Mouse (Mus musculus) small intestine, adult 2 months (tissue): ENCODE measurements at regions not wholly inside any gene's neighbourhood (a gene's known extent, or its start where the extent isn't known, plus 50 kb on each side); places are given as distances from the start of the nearest gene placed in this dataset.

Source experiments
- H3K27ac ChIP-seq: fragments of 200-500 bp; 2 replicates; pipeline ENCODE4 v1.5.1; 2012; ENCODE audit warnings: low read depth, low read length, control low read depth, inconsistent platforms; ENCODE audit not compliant: insufficient read depth
- H3K27me3 ChIP-seq: fragments of 200-500 bp; 2 replicates; pipeline ENCODE4 v1.6.1; 2012; ENCODE audit warnings: mild to moderate bottlenecking, moderate library complexity, low read length, inconsistent platforms; ENCODE audit not compliant: control insufficient read depth, insufficient read depth
- H3K36me3 ChIP-seq: fragments of 200-500 bp; 2 replicates; pipeline ENCODE4 v1.6.1; 2012; ENCODE audit warnings: mild to moderate bottlenecking, low read length, control low read depth, inconsistent platforms; ENCODE audit not compliant: control insufficient read depth, insufficient read depth
- H3K4me1 ChIP-seq: fragments of 200-500 bp; 2 replicates; pipeline ENCODE4 v1.6.1; 2012; ENCODE audit warnings: low read length, inconsistent platforms, mixed read lengths; ENCODE audit not compliant: control insufficient read depth, insufficient read depth, insufficient read length
- H3K4me3 ChIP-seq: fragments of 200-500 bp; 2 replicates; pipeline ENCODE4 v1.5.1; 2012; ENCODE audit warnings: low read depth, mild to moderate bottlenecking, control low read depth, inconsistent platforms, low read length, moderate library complexity
- CTCF ChIP-seq: fragments of 200-500 bp; IDR thresholded peaks from 2 replicates; pipeline ENCODE4 v1.5.1; 2012; ENCODE audit warnings: low read depth, mild to moderate bottlenecking, control low read depth, inconsistent platforms, low read length, moderate library complexity, mixed read lengths; ENCODE audit not compliant: insufficient replicate concordance, insufficient read length; ENCODE audit errors: extremely low read depth
- POLR2A ChIP-seq: fragments of 200-500 bp; IDR thresholded peaks from 2 replicates; pipeline ENCODE4 v1.6.1; 2012; ENCODE audit warnings: low read depth, mild to moderate bottlenecking, control low read depth, inconsistent platforms, low read length, moderate library complexity
- WGBS: fragments of 180-500 bp; shearing (Covaris S2); methylation state at CpG from one replicate; pipeline ENCODE4 v1.1.7; 2018; 5-methylcytosine and 5-hydroxymethylcytosine counted together

DNA sequence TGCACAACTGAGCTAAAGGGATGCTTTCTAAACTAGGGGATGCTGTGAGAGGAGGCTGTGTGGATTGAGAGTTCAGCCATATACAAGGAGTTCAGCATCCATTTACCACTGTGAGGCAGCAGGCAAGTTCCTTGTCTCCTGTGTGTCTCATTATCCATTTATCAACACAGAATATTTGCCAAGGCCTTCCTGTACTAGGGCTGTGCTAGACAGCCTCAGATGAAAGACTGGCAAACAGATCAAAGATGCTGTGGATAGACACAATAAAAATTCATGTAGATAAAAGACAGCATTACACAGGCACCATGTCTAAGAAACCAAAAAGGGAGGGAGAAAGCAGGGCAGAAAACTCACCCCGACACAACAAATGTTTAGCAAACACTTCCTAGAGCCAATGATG lies 91.5 kb upstream of the Fmo9 start:
- no peak overlapping the region for H3K4me3 ChIP-seq
- H3K4me1 ChIP-seq = no peaks in the 10 kb centered on the region
- 84% methylated on average over 1 of the region's 1 CpGs for WGBS
- TF ChIP-seq POLR2A = no peak
- TF ChIP-seq CTCF = no peak
- H3K36me3 ChIP-seq = no peaks in the 10 kb centered on the region
- no peak overlapping the region for H3K27ac ChIP-seq
- H3K27me3 ChIP-seq = no peaks in the 10 kb centered on the region

DNA sequence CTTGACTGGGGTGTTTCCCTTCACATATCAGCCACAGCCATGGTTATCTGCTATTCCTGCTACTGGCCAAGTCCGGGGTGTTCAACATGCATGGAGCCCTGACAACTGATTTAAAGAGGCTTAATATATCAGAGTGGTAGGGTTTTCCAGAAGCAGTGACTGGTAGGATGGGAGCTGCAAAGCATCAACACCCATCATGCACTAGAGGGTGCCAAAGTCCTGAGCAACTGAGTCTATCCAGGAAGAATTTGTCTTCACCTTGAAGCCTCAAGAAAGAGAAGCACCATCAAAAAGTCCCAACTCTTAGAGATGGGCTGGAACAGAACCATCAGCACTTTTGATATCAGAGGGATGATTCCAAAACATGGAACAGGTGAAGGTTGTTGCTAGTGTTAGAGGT lies 100.5 kb upstream of the Fmo9 start:
- no peak for TF ChIP-seq CTCF
- no peak for TF ChIP-seq POLR2A
- Histone ChIP-seq H3K4me1 (no peaks in the 10 kb centered on the region), H3K27ac (no peak overlapping the region), H3K36me3 (no peaks in the 10 kb centered on the region), H3K4me3 (no peak overlapping the region), H3K27me3 (no peaks in the 10 kb centered on the region)
- WGBS = 43% methylated on average over 1 of the region's 1 CpGs

DNA sequence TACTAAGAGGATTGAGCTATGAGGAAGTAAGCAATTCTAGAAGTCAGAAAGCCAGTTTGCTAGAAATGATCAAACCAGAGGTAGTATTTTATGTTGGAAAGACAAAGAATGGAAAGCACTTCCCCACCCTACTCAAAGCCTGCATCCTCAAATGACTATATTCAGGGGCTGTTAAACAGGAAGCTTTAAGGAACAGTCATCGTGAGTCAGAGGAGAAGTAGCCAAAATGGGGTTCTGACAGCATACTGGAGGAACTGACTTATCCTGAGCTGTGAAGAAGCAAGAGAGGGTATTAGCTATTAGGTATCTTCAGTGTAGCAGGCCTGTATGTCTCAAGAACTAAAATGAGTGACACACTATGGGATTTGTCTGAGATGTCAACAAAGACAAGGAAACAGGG lies 106.3 kb upstream of the Fmo9 start:
- Histone ChIP-seq H3K4me1 (no peaks in the 10 kb centered on the region), H3K4me3 (no peak overlapping the region), H3K36me3 (no peaks in the 10 kb centered on the region), H3K27me3 (no peaks in the 10 kb centered on the region), H3K27ac (no peak overlapping the region)
- WGBS = 55% methylated on average over 1 of the region's 1 CpGs
- no peak for TF ChIP-seq CTCF
- no peak for TF ChIP-seq POLR2A

DNA sequence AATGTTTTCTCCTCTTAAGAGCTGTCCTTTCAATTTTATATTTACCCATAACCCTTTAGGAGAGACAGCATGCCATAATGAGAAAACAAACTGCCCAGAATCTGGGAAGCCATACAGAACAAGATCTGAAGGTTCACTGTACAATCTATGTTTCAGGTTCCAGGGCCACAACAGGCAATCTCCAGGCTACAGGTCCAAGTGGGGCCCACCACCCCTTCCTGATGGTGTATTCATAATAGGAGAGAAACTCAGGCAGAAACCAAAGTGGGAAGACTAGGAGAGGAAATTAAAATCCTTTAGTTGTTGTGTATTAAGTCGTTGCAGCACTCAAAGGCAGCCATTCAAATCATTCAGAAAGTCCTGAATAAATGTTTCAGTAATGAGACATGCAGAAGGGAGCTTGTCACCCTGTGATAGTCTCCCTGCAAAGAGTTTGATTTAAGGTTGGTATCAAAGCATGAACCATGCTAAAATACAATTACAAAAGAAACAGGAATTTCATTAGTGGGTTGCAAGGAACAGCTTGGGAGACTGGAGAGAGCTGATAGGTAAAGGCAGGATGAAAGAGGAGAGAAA lies 107.3 kb upstream of the Fmo9 start:
- 55% methylated on average over 1 of the region's 1 CpGs for WGBS
- no peak overlapping the region for H3K27ac ChIP-seq
- H3K36me3 ChIP-seq = no peaks in the 10 kb centered on the region
- TF ChIP-seq CTCF = no peak
- TF ChIP-seq POLR2A = no peak
- H3K4me1 ChIP-seq = no peaks in the 10 kb centered on the region
- no peak overlapping the region for H3K4me3 ChIP-seq
- H3K27me3 ChIP-seq = no peaks in the 10 kb centered on the region

DNA sequence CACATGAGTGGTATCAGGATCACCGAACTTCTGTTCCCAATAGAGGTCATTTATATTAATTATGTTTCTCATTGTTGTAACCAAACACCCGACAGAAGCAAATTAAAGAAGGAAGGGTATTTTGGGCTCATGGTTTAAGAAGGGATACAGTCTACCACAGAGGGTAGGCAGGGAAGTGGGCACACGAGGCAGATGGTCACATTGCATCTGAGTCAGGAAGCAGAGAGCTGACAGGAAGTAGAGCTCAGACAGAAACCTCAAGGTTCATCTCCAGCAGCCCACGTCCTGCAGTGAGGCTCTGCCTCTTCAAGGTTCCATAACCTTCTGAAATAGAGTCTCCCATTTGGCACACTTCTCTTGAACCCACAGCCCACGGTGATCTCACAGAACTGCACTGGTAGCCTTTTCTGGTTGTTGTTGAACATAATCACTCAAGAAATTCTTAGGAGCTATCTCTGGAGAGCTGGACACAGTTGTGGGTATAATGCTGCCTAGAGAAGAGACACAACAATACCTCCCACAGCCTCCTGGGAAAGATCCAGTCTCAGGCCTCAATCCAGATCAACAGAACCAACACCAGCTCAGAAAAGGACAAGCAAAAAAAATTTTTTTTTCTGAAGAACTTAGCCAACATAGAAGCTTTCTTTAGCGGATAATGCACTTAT lies 111.5 kb upstream of the Fmo9 start:
- TF ChIP-seq CTCF (no peak), POLR2A (no peak)
- no peaks in the 10 kb centered on the region for H3K27me3 ChIP-seq
- H3K4me3 ChIP-seq = no peak overlapping the region
- no peak overlapping the region for H3K27ac ChIP-seq
- H3K36me3 ChIP-seq = no peaks in the 10 kb centered on the region
- WGBS = 66% methylated on average over 6 of the region's 6 CpGs
- no peaks in the 10 kb centered on the region for H3K4me1 ChIP-seq

DNA sequence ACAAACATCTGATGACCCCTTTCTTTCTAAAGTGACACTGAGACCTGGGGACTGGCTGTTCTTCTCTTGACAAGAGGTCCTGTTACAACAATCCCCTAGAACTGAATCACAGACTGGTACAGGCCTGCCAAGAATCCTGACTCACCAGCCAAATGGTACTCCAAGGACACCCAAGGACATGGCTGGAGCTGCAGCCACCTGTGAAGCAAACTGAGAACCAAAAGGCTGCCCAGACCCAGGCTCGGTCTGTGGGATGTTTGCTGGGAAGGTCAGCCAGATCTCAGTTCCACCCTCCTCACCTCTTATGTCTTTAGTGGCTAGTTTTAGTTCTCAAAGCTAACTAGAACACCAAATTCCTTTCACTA lies 112.1 kb upstream of the Fmo9 start:
- Histone ChIP-seq H3K27me3 (no peaks in the 10 kb centered on the region), H3K4me3 (no peak overlapping the region), H3K36me3 (no peaks in the 10 kb centered on the region), H3K27ac (no peak overlapping the region), H3K4me1 (no peaks in the 10 kb centered on the region)
- TF ChIP-seq CTCF (no peak), POLR2A (no peak)
- WGBS = 79% methylated on average over 1 of the region's 1 CpGs

DNA sequence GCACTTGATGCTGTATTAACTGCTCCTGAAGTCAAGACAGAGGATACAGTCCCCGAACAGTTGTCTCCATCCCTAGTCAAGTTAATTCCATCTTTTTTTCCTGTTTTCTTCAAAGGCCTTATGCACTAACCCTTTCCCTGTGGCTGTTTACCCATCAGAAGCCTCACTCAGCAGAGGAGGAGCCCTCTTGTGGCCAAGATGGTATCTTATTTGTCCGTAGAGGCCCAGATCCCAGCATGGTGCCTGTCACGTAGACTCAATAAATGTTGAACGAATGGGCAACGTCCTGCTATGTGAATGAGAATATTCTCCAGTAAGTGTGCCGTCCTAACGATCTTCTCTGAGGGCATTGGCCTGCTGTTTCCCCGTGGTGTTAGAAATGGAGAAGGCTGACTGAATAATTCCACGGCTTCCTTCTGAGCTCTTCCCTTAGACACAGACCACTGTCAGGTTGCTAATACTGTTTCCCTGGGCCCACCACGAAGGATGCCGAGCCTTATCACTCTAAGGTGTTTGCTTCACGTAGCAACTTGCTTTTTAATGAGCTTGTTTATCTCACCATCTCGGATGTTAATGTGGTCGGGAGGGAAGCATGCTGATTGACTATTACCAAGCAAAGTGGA lies 113.1 kb upstream of the Fmo9 start:
- H3K27me3 ChIP-seq = no peaks in the 10 kb centered on the region
- WGBS = 51% methylated on average over 14 of the region's 14 CpGs
- no peak overlapping the region for H3K27ac ChIP-seq
- TF ChIP-seq POLR2A (no peak), CTCF (no peak)
- no peak overlapping the region for H3K4me3 ChIP-seq
- H3K4me1 ChIP-seq = no peaks in the 10 kb centered on the region
- no peaks in the 10 kb centered on the region for H3K36me3 ChIP-seq
